Mouse (Mus musculus) heart, embryonic 16.5 days (tissue): ENCODE measurements around the gene Gm5148. TPM values are rescaled to one million over a fixed set of nuclear protein-coding genes. Genes with fewer than 3 reads are reported as not detected.

Source experiments
- ATAC-seq: fragments of 200-750 bp; cut with Nextera tagmentation; replicated peaks from 2 replicates; pipeline ENCODE4 v1.8.0; 2017; ENCODE audit warnings: moderate number of reproducible peaks; ENCODE audit not compliant: insufficient read depth, low FRiP score; ENCODE audit errors: extremely low read depth
- H3K27ac ChIP-seq: fragments of 300-500 bp; sonication (generic); 2 replicates; pipeline ENCODE4 v1.5.1; 2014; ENCODE audit warnings: mild to moderate bottlenecking, low read length, control low read depth, moderate library complexity
- H3K27me3 ChIP-seq: fragments of 300-500 bp; sonication (generic); 2 replicates; pipeline ENCODE4 v1.6.1; 2014; ENCODE audit warnings: low read length, mixed read lengths; ENCODE audit not compliant: control insufficient read depth, insufficient read depth
- H3K36me3 ChIP-seq: fragments of 300-500 bp; sonication (generic); 2 replicates; pipeline ENCODE4 v1.6.1; 2014; ENCODE audit not compliant: control insufficient read depth, insufficient read depth
- H3K4me1 ChIP-seq: fragments of 300-500 bp; sonication (generic); 2 replicates; pipeline ENCODE4 v1.6.1; 2014; ENCODE audit warnings: low read length, mixed read lengths; ENCODE audit not compliant: control insufficient read depth, insufficient read depth
- H3K4me2 ChIP-seq: fragments of 300-500 bp; sonication (generic); 2 replicates; pipeline ENCODE4 v1.6.1; 2014; ENCODE audit warnings: low read depth, mild to moderate bottlenecking, control low read depth, low read length
- H3K4me3 ChIP-seq: fragments of 300-500 bp; sonication (generic); 2 replicates; pipeline ENCODE4 v1.5.1; 2014; ENCODE audit warnings: mild to moderate bottlenecking, control low read depth, low read length
- H3K9ac ChIP-seq: fragments of 300-500 bp; sonication (generic); 2 replicates; pipeline ENCODE4 v1.6.1; 2014; ENCODE audit warnings: low read length, control low read depth
- H3K9me3 ChIP-seq: fragments of 300-500 bp; sonication (generic); replicated peaks from 2 replicates; pipeline ENCODE4 v1.6.1; 2016; ENCODE audit warnings: low read length; ENCODE audit not compliant: control insufficient read depth
- WGBS: fragments of 180-500 bp; shearing (Covaris S2); extraction: QIAGEN DNeasy Blood & Tissue Kit; methylation state at CpG from one replicate; pipeline ENCODE4 v1.1.7; 2014; 5-methylcytosine and 5-hydroxymethylcytosine counted together
- polyA plus RNA-seq: library from polyadenylated mRNA; unstranded; fragments of >200 nt; fragmentation: Nextera tagmentation; extraction: Ambion mirVana; gene quantifications from 2 replicates; pipeline ENCODE4 v1.2.1, GENCODE M21; 2015

Gm5148 gene
- polyA plus RNA-seq, 1 experiment from 2014 or later: 4.0 TPM

DNA sequence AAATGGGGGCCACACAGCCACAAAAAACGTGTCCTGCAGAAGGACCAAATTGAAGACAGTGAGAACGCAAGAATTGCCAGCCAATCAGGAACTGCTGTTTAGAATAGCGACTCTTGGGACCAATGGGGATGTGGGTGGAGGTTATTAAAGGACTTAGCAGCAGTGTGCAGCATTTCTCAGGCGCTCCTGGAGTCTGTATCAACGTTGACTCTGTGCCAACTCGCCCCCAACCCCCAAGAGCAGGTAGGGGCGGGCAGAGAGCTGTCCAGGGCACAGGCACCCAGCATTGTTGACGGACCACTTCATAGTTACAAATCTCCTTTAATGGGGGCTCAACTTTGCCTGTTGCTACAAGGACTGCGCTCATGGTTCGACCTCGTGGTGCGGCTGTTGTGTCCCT lies 55.6 kb downstream of the Gm5148 start:
- Histone ChIP-seq H3K4me1 (peaks cover 18% of the 10 kb centered on the region), H3K4me2 (no peak overlapping the region), H3K27ac (no peak overlapping the region), H3K36me3 (0 out of 2 replicates have a peak, but pooled peaks cover 2% of the 10 kb centered on the region), H3K4me3 (no peak overlapping the region), H3K9ac (no peak overlapping the region), H3K9me3 (peaks cover 19% of the 10 kb centered on the region), H3K27me3 (no peaks in the 10 kb centered on the region)
- ATAC-seq: no peak
- 82% methylated on average over 12 of the region's 12 CpGs for WGBS

DNA sequence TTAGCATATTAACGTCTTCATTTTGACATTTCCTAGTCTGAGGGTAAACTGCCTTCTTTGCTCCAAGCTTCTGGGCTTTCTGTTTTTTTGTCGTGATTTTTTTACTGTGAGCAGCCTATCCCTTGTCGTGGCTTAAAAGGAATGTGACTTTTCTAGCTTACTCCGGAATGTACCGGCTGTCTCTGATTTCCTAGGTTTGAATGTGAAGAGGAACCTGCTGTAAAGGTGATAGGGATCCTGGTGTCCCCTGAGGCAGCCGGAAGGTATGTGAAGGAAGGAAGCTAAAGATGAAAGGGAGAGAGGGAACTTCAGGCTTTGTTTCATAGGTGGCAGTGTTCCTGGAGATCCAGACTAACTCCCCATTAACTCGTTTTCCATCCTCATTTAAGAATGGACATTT lies 56.6 kb downstream of the Gm5148 start:
- Histone ChIP-seq H3K9me3 (peaks cover 19% of the 10 kb centered on the region), H3K27me3 (no peaks in the 10 kb centered on the region), H3K4me2 (no peak overlapping the region), H3K4me1 (peaks cover 14% of the 10 kb centered on the region), H3K9ac (no peak overlapping the region), H3K36me3 (0 out of 2 replicates have a peak, but pooled peaks cover 2% of the 10 kb centered on the region), H3K4me3 (no peak overlapping the region), H3K27ac (no peak overlapping the region)
- WGBS: 39% methylated on average over 7 of the region's 7 CpGs
- ATAC-seq: no peak

DNA sequence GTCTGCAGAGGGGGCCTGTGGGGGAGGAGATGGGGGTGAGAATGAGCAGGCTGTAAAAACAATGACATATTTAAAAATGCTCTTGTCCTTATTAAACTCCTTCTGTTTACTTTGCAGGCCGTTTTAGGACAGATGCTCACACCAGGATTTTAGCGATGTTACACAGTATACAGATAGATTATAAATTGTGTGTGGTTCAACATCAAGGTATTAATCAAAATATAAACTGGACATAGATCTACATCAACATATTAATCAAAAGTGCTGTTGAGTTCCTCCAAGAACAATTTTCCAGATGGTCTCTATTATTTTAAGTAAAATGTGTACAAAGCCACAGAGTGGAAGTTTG lies 57.2 kb downstream of the Gm5148 start:
- no peak for ATAC-seq

DNA sequence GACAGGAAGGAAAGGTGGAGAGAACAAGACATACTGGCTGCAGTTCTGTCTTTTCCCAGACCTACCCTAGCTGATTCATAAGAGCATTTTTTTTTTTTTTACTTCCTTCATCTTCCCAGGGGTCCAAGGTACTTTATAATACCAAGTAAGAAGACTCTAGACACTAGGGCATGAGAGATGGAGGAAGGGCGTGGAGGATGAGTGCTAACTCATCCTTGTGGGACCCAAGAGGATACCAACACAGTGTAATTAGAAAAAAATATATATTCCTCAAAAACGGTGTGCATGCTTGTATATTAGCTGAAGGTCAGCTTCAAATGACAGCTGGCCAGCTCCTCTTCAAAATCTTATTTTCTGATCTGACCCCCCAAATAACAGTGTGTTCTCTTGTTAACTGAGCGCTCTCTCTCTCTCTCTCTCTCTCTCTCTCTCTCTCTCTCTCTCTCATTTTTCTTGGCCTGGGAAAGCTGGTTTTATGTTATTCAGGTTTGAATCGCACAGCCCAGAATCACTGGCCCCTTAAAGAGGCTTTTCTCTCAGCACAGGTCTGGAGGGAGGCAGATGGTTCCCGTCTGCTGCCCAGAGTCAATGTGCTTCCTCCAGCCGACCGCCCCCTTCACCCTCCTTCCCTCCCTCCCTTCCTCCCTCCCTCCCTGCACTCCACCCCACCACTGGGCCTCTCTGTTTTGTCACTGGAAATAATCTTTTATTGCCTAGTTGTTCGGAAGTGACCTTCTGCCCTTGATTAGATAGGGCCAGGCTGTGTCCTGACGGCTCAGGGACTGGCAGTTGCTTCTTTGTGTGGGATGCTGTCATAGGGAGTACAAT lies 57.8 kb downstream of the Gm5148 start:
- peaks cover 6% of the 10 kb centered on the region for H3K4me1 ChIP-seq
- H3K9me3 ChIP-seq: peaks cover 19% of the 10 kb centered on the region
- H3K9ac ChIP-seq: no peak overlapping the region
- H3K36me3 ChIP-seq: 0 out of 2 replicates have a peak, but pooled peaks cover 2% of the 10 kb centered on the region
- peak; percentile 77 for ATAC-seq
- WGBS: 20% methylated on average over 9 of the region's 9 CpGs
- H3K27me3 ChIP-seq: no peaks in the 10 kb centered on the region
- H3K27ac ChIP-seq: no peak overlapping the region
- no peak overlapping the region for H3K4me2 ChIP-seq
- H3K4me3 ChIP-seq: no peak overlapping the region

More for the DNA sequence above, 57.2 kb downstream of the Gm5148 start:
- Histone ChIP-seq H3K4me3 (no peak overlapping the region), H3K4me1 (peaks cover 8% of the 10 kb centered on the region), H3K36me3 (0 out of 2 replicates have a peak, but pooled peaks cover 2% of the 10 kb centered on the region), H3K27me3 (no peaks in the 10 kb centered on the region), H3K9me3 (peaks cover 19% of the 10 kb centered on the region), H3K9ac (no peak overlapping the region), H3K27ac (no peak overlapping the region), H3K4me2 (no peak overlapping the region)
- 33% methylated on average over 2 of the region's 2 CpGs for WGBS

Other genes with a start within 250 kb of the Gm5148 start
- gene Spry1, start 84.5 kb downstream of the Gm5148 start, polyA plus RNA-seq: 6.9 and 8.2 TPM in 2 replicates